Mouse (Mus musculus) left cerebral cortex, postnatal 4 days (tissue): Measurements from ENCODE around the gene Tbc1d22b. TPM values are rescaled to one million over a fixed set of nuclear protein-coding genes. Genes with fewer than 3 reads are reported as not detected.

ENCODE experiments used
- DNase-seq: peaks from one replicate; pipeline ENCODE4 v3.0.0-alpha.2; 2022
- intact Hi-C: fragments of 180-260 bp; cut with DNase I; formaldehyde crosslinking; loops from one replicate; pipeline ENCODE4 v1.15.1; 2025
- microRNA-seq: library from miRNA; unstranded; fragments of <30 nt; microRNA quantifications from one replicate; pipeline ENCODE4 v1.2.0, GENCODE M21; 2022
- total RNA-seq, 2 experiments: library from RNA; stranded (reverse); gene quantifications; 2 replicates each; pipeline ENCODE4 v1.2.3; 2021

Gene Tbc1d22b
- total RNA-seq, 2 experiments from 2014 or later = 45.0 to 46.2 TPM

- no peak for DNase-seq
- intact Hi-C loops = no loop called here
Measured at GRCm38 (mm10) chr17:29637377-29637776, 87.8 kb downstream of the Tbc1d22b start.

GRCm38 (mm10) chr17:29637895-29638294, 88.3 kb downstream of the Tbc1d22b start:
- no peak for DNase-seq
- intact Hi-C loops = no loop called here

DNA sequence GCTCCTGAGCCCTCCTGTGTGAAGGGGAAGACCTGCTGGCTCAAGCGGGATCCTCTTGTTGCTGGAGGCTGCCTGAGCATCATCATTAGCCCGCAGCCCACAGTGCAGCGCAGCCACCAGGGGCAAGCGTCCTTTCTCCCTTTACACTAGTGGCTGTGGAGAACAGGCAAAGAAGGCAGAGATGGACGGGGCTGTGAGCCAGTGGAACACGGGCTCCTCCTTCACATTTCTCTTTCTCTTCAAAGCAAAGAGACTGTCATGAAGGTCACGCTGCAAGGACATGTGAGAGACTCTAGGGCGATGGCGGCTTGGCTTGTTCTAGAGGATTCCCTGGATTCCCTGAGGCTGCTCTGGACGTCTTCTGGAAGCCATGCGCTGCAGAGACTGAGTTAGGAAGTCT, 91.4 kb downstream of the Tbc1d22b start:
- intact Hi-C loops = no loop called here
- DNase-seq = no peak

DNA sequence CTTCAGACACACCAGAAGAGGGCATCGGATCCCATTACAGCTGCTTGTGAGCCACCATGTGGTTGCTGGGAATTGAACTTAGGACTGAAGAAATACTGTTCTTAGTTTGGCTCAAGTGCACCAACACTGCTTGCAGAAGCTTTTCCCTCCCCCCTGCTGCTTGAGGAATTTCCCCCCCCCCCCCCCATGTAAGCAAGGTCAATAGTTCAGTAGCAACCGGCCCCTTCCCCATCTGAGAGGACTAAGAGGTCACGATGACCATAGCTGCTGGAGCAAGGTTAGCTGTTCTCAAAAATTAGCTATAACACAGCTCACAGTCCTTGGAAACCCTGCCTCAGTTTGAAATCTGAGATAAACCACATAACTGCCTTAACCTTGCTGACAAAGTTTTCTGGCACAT, 92.6 kb downstream of the Tbc1d22b start:
- intact Hi-C loops = no loop called here
- no peak for DNase-seq

Small RNAs within 50 kb of the gene (microRNA-seq; reads per million reads assigned to microRNA genes)
- gene Mir7667 = not detected

Other genes with a start within 250 kb of the Tbc1d22b start
- gene Pi16, start 232.1 kb upstream of the Tbc1d22b start, total RNA-seq = 1 to 10 TPM; 1.4 to 2.0 TPM
- gene Mtch1, start 201.9 kb upstream of the Tbc1d22b start, total RNA-seq = 100 to 1,000 TPM; 489 to 514 TPM
- 1 to 10 TPM; 4.5 to 6.4 TPM for gene Fgd2, start 188.9 kb upstream of the Tbc1d22b start, total RNA-seq
- 10 to 100 TPM; 10.5 to 12.3 TPM for gene Pim1, start 59.0 kb upstream of the Tbc1d22b start, total RNA-seq
- gene Gm17657, start 147 bp upstream of the Tbc1d22b start, total RNA-seq = not detected
- gene Tmem217, start 2.6 kb downstream of the Tbc1d22b start, total RNA-seq = not detected
- gene Rnf8, start 65.0 kb downstream of the Tbc1d22b start, total RNA-seq = 10 to 100 TPM; 63.0 to 64.2 TPM
- gene Gm28043, start 65.1 kb downstream of the Tbc1d22b start, total RNA-seq = 1 to 10 TPM; 4.9 to 5.5 TPM
- 10 to 100 TPM; 81.9 to 85.9 TPM for gene Cmtr1, start 110.8 kb downstream of the Tbc1d22b start, total RNA-seq
- 10 to 100 TPM; 11.6 to 13.5 TPM for gene Ccdc167, start 167.3 kb downstream of the Tbc1d22b start, total RNA-seq